Mouse (Mus musculus) neural tube, embryonic 11.5 days (tissue): Measurements from ENCODE around the gene Plpp7. TPM values are rescaled to one million over a fixed set of nuclear protein-coding genes. Genes with fewer than 3 reads are reported as not detected.
A peak's percentile ranks its signal among the peaks of the same experiment; 100 is the strongest.

Experiments
- ATAC-seq: fragments of 200-750 bp; cut with Nextera tagmentation; 2 replicates; pipeline ENCODE4 v1.8.0; 2017; ENCODE audit warnings: moderate number of reproducible peaks, mild to moderate bottlenecking, moderate TSS enrichment, moderate library complexity; ENCODE audit not compliant: insufficient read depth, low FRiP score, low TSS enrichment
- DNase-seq: peaks from one replicate; pipeline ENCODE4 v3.0.0-alpha.2; 2015; ENCODE audit warnings: low spot score
- H3K27ac ChIP-seq: fragments of 300-500 bp; sonication (generic); 2 replicates; pipeline ENCODE4 v1.5.1; 2014; ENCODE audit warnings: low read depth, mild to moderate bottlenecking, low read length
- H3K27me3 ChIP-seq: fragments of 300-500 bp; sonication (generic); 2 replicates; pipeline ENCODE4 v1.6.1; 2014; ENCODE audit warnings: mild to moderate bottlenecking, low read length, mixed read lengths; ENCODE audit not compliant: control insufficient read depth, insufficient read depth
- H3K36me3 ChIP-seq: fragments of 300-500 bp; sonication (generic); 2 replicates; pipeline ENCODE4 v1.6.1; 2014; ENCODE audit warnings: mild to moderate bottlenecking, low read length, moderate library complexity, mixed read lengths; ENCODE audit not compliant: control insufficient read depth, insufficient read depth
- H3K4me1 ChIP-seq: fragments of 300-500 bp; sonication (generic); 2 replicates; pipeline ENCODE4 v1.6.1; 2014; ENCODE audit warnings: low read length, mixed read lengths; ENCODE audit not compliant: control insufficient read depth, insufficient read depth
- H3K4me2 ChIP-seq: fragments of 300-500 bp; sonication (generic); 2 replicates; pipeline ENCODE4 v1.6.1; 2014; ENCODE audit warnings: low read depth, mild to moderate bottlenecking, moderate library complexity
- H3K4me3 ChIP-seq: fragments of 300-500 bp; sonication (generic); 2 replicates; pipeline ENCODE4 v1.5.1; 2014; ENCODE audit warnings: low read depth, low read length
- H3K9ac ChIP-seq: fragments of 300-500 bp; sonication (generic); 2 replicates; pipeline ENCODE4 v1.6.1; 2014; ENCODE audit warnings: mild to moderate bottlenecking, low read length
- H3K9me3 ChIP-seq: fragments of 300-500 bp; sonication (generic); 2 replicates; pipeline ENCODE4 v1.6.1; 2016; ENCODE audit warnings: low read length; ENCODE audit not compliant: control insufficient read depth
- whole genome bisulfite sequencing: fragments of 180-500 bp; shearing (Covaris S2); extraction: QIAGEN DNeasy Blood & Tissue Kit; methylation state at CpG from one replicate; pipeline ENCODE4 v1.1.7; 2014; 5-methylcytosine and 5-hydroxymethylcytosine counted together
- polyA plus RNA-seq: library from polyadenylated mRNA; unstranded; fragments of >200 nt; fragmentation: Nextera tagmentation; extraction: Ambion mirVana; gene quantifications from 2 replicates; pipeline ENCODE4 v1.2.1, GENCODE M21; 2014

The Plpp7 gene
- polyA plus RNA-seq, 1 experiment from 2014 or later, result 9.3 TPM

- H3K4me3 ChIP-seq, result no peak overlapping the region
- no peak for DNase-seq
- no peaks in the 10 kb centered on the region for H3K9me3 ChIP-seq
- no peak for ATAC-seq
- peaks cover 11% of the 10 kb centered on the region for H3K4me1 ChIP-seq
- H3K36me3 ChIP-seq, result no peaks in the 10 kb centered on the region
- H3K9ac ChIP-seq, result no peak overlapping the region
- 93% methylated on average over 7 of the region's 7 CpGs for WGBS
- H3K4me2 ChIP-seq, result no peak overlapping the region
- H3K27ac ChIP-seq, result no peak overlapping the region
- no peaks in the 10 kb centered on the region for H3K27me3 ChIP-seq
Observed at GRCm38 (mm10) chr2:32104122-32104521, 8.8 kb downstream of the Plpp7 start.

- ATAC-seq (peak; percentile 41; the same call in 1 of the 2 replicates), DNase-seq (peak; percentile 54)
- H3K4me2 ChIP-seq, result no peak overlapping the region
- H3K4me3 ChIP-seq, result no peak overlapping the region
- peak overlapping the region; percentile 70 for H3K27ac ChIP-seq
- WGBS, result 61% methylated on average over 16 of the region's 16 CpGs
- H3K4me1 ChIP-seq, result peaks cover 11% of the 10 kb centered on the region
- H3K36me3 ChIP-seq, result no peaks in the 10 kb centered on the region
- H3K9ac ChIP-seq, result 0 out of 2 replicates have a peak overlapping the region, but pooled peaks have one; percentile 22
- no peaks in the 10 kb centered on the region for H3K9me3 ChIP-seq
- H3K27me3 ChIP-seq, result no peaks in the 10 kb centered on the region
Observed at GRCm38 (mm10) chr2:32105117-32105913, 10.0 kb downstream of the Plpp7 start.

- H3K9ac ChIP-seq, result 0 out of 2 replicates have a peak overlapping the region, but pooled peaks have one; percentile 22
- WGBS, result 76% methylated on average over 7 of the region's 7 CpGs
Observed at GRCm38 (mm10) chr2:32105930-32106329, 10.6 kb downstream of the Plpp7 start.

GRCm38 (mm10) chr2:32111268-32111667 is 15.9 kb downstream of the Plpp7 start:
- Histone ChIP-seq H3K27ac (no peak overlapping the region), H3K27me3 (no peaks in the 10 kb centered on the region), H3K9ac (no peak overlapping the region), H3K4me2 (no peak overlapping the region), H3K4me3 (no peak overlapping the region), H3K9me3 (no peaks in the 10 kb centered on the region), H3K36me3 (no peaks in the 10 kb centered on the region), H3K4me1 (no peaks in the 10 kb centered on the region)
- WGBS, result 85% methylated on average over 1 of the region's 1 CpGs
- DNase-seq, result no peak
- no peak for ATAC-seq

More at GRCm38 (mm10) chr2:32105930-32106329, 10.6 kb downstream of the Plpp7 start:
- ATAC-seq (no peak), DNase-seq (no peak)
- Histone ChIP-seq H3K27me3 (no peaks in the 10 kb centered on the region), H3K9me3 (no peaks in the 10 kb centered on the region), H3K4me1 (peaks cover 11% of the 10 kb centered on the region), H3K4me3 (no peak overlapping the region), H3K27ac (peak overlapping the region; percentile 70), H3K4me2 (no peak overlapping the region), H3K36me3 (no peaks in the 10 kb centered on the region)

GRCm38 (mm10) chr2:32112548-32112947 is 17.2 kb downstream of the Plpp7 start:
- Histone ChIP-seq H3K27ac (no peak overlapping the region), H3K9ac (no peak overlapping the region), H3K4me2 (no peak overlapping the region), H3K4me1 (no peaks in the 10 kb centered on the region), H3K4me3 (no peak overlapping the region), H3K27me3 (no peaks in the 10 kb centered on the region), H3K9me3 (no peaks in the 10 kb centered on the region), H3K36me3 (no peaks in the 10 kb centered on the region)
- no peak for ATAC-seq
- WGBS, result 85% methylated on average over 2 of the region's 2 CpGs
- no peak for DNase-seq

- DNase-seq (no peak), ATAC-seq (no peak)
- Histone ChIP-seq H3K36me3 (no peaks in the 10 kb centered on the region), H3K9me3 (no peaks in the 10 kb centered on the region), H3K27me3 (no peaks in the 10 kb centered on the region), H3K4me3 (no peak overlapping the region), H3K4me2 (no peak overlapping the region), H3K4me1 (no peaks in the 10 kb centered on the region), H3K27ac (no peak overlapping the region), H3K9ac (no peak overlapping the region)
- WGBS, result 90% methylated on average over 4 of the region's 4 CpGs
Observed at GRCm38 (mm10) chr2:32115851-32116268, 20.5 kb downstream of the Plpp7 start.

GRCm38 (mm10) chr2:32119802-32120750 is 24.7 kb downstream of the Plpp7 start:
- no peaks in the 10 kb centered on the region for H3K9me3 ChIP-seq
- no peak overlapping the region for H3K27ac ChIP-seq
- no peaks in the 10 kb centered on the region for H3K27me3 ChIP-seq
- no peak overlapping the region for H3K4me3 ChIP-seq
- no peak for DNase-seq
- no peak overlapping the region for H3K9ac ChIP-seq
- no peak overlapping the region for H3K4me2 ChIP-seq
- no peaks in the 10 kb centered on the region for H3K36me3 ChIP-seq
- H3K4me1 ChIP-seq, result no peaks in the 10 kb centered on the region
- no peak for ATAC-seq
- 91% methylated on average over 20 of the region's 20 CpGs for WGBS

GRCm38 (mm10) chr2:32121150-32121549 is 25.8 kb downstream of the Plpp7 start:
- no peak for ATAC-seq

More at GRCm38 (mm10) chr2:32121150-32121549, 25.8 kb downstream of the Plpp7 start:
- Histone ChIP-seq H3K36me3 (no peaks in the 10 kb centered on the region), H3K27me3 (no peaks in the 10 kb centered on the region), H3K9ac (no peak overlapping the region), H3K4me2 (no peak overlapping the region), H3K4me3 (no peak overlapping the region), H3K9me3 (no peaks in the 10 kb centered on the region), H3K4me1 (no peaks in the 10 kb centered on the region), H3K27ac (no peak overlapping the region)
- 68% methylated on average over 5 of the region's 5 CpGs for whole genome bisulfite sequencing
- no peak for DNase-seq
